Mouse (Mus musculus) heart, embryonic 10.5 days (tissue): ENCODE data around the gene Gm4216. TPM values are rescaled to one million over a fixed set of nuclear protein-coding genes. Genes with fewer than 3 reads are reported as not detected.
"Not testable (repeated sequence)": the region's sequence is repeated elsewhere in the genome, so short reads cannot be mapped to it uniquely, and the experiment has no call there.

Experiments used
- DNase-seq: peaks from one replicate; pipeline ENCODE4 v3.0.0-alpha.2; 2017; ENCODE audit warnings: low spot score
- H3K27ac ChIP-seq: fragments of 300-500 bp; sonication (generic); 2 replicates; pipeline ENCODE4 v1.5.1; 2016; ENCODE audit warnings: mild to moderate bottlenecking
- H3K27me3 ChIP-seq: fragments of 300-500 bp; sonication (generic); 2 replicates; pipeline ENCODE4 v1.6.1; 2016; ENCODE audit warnings: mild to moderate bottlenecking; ENCODE audit not compliant: poor library complexity, insufficient read depth, severe bottlenecking
- H3K36me3 ChIP-seq: fragments of 300-500 bp; sonication (generic); 2 replicates; pipeline ENCODE4 v1.6.1; 2016; ENCODE audit warnings: mild to moderate bottlenecking, moderate library complexity
- H3K4me1 ChIP-seq: fragments of 300-500 bp; sonication (generic); 2 replicates; pipeline ENCODE4 v1.6.1; 2016; ENCODE audit warnings: mild to moderate bottlenecking
- H3K4me3 ChIP-seq: fragments of 300-500 bp; sonication (generic); 2 replicates; pipeline ENCODE4 v1.5.1; 2016; ENCODE audit warnings: mild to moderate bottlenecking, moderate library complexity
- H3K9me3 ChIP-seq: fragments of 300-500 bp; sonication (generic); 2 replicates; pipeline ENCODE4 v1.6.1; 2016; ENCODE audit warnings: mild to moderate bottlenecking, moderate library complexity
- WGBS: fragments of 180-500 bp; shearing (Covaris S2); methylation state at CpG from one replicate; pipeline ENCODE4 v1.1.7; 2016; 5-methylcytosine and 5-hydroxymethylcytosine counted together
- polyA plus RNA-seq: library from polyadenylated mRNA; unstranded; fragments of >200 nt; fragmentation: Nextera tagmentation; extraction: Ambion mirVana; gene quantifications from 2 replicates; pipeline ENCODE4 v1.2.1, GENCODE M21; 2016

Gene Gm4216
- not detected in 2 replicates for polyA plus RNA-seq

DNA sequence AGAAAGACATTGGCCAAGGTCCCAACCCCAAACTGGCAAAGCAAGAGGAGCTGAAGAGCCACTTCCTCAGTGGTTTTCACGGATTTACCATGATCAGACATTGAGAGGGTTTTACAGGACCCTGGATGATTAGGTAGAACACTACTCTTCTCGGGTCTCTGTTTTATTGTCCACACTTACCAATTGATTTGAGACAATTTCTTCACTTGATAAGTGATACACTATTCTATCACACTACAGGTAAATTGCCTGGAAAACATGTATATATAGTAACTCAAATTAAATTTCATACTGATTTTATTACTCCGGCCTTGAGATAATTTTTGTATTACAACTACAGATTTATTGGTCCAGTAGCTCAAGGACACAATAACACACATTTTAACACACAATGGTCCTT, at the start of gene Gm4216:
Gm4216 (minus strand) TSS at position 101 of the 400 bp plus-strand sequence.
- H3K36me3 ChIP-seq, H3K9me3 ChIP-seq, H3K27ac ChIP-seq, H3K4me1 ChIP-seq, H3K27me3 ChIP-seq, DNase-seq, H3K4me3 ChIP-seq: not testable (repeated sequence)
- no CpG with 5 or more reads among the region's 3 CpGs for WGBS

DNA sequence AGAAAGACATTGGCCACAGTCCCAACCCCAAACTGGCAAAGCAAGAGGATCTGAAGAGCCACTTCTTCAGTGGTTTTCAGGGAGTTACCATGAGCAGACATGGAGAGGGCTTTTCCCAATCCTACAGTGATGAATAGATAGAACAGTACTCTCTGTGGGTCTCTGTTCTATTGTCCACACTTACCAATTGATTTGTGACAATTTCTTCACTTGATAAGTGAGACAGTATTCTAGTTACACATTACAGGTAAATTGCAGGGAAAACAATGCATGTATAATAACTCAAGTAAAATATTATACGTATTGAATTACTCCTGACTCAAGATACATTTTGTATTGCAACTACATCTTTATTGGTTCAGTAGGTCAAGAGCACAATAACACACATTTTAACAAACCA, 47.6 kb upstream of the Gm4216 start, which contains the start of gene Gm8720:
Gm8720 (minus strand) TSS at position 101 of the 400 bp plus-strand sequence.
- WGBS, result no CpG with 5 or more reads among the region's 1 CpGs
- not testable (repeated sequence) for H3K9me3 ChIP-seq, DNase-seq

DNA sequence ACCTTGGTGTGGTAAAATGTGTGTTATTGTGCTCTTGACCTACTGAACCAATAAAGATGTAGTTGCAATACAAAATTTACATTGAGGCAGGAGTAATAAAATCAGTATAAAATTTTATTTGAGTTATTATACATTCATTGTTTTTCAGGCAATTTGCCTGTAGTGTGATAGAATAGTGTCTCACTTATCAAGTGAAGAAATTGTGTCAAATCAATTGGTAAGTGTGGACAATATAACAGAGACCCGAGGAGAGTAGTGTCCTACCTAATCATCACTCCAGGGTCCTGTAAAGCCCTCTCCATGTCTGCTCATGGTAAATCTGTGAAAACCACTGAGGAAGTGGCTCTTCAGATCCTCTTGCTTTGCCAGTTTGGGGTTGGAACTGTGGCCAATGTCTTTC, 35.5 kb upstream of the Gm4216 start, which contains the start of gene Vmn1r163:
Vmn1r163 (plus strand) TSS at position 301 of the 400 bp plus-strand sequence.
- H3K27ac ChIP-seq, H3K9me3 ChIP-seq, H3K27me3 ChIP-seq, DNase-seq, H3K36me3 ChIP-seq, H3K4me1 ChIP-seq, H3K4me3 ChIP-seq: not testable (repeated sequence)
- WGBS, result no CpG with 5 or more reads among the region's 1 CpGs

More for the DNA sequence above, 47.6 kb upstream of the Gm4216 start, which contains the start of gene Gm8720:
- not testable (repeated sequence) for H3K36me3 ChIP-seq, H3K4me1 ChIP-seq, H3K27me3 ChIP-seq, H3K4me3 ChIP-seq, H3K27ac ChIP-seq

DNA sequence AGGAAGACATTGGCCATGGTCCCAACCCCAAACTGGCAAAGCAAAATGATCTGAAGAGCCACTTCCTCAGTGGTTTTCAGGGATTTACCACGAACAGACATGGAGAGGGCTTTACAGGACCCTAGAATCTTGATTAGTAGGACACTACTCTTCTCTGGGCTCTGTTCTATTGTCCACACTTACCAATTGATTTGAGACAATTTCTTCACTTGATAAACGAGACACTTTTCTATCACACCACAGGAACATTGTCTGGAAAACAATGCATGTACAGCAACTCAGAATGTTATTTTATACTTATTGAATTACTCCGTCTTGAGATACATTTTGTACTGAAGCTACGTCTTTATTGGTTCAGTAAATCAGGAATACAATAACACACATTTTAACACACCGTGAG, 35.1 kb downstream of the Gm4216 start, which contains the start of gene Gm4214:
Gm4214 (minus strand) TSS at position 101 of the 400 bp plus-strand sequence.
- not testable (repeated sequence) for H3K36me3 ChIP-seq, H3K27ac ChIP-seq, H3K4me1 ChIP-seq, DNase-seq, H3K4me3 ChIP-seq, H3K9me3 ChIP-seq, H3K27me3 ChIP-seq
- no CpG with 5 or more reads among the region's 5 CpGs for WGBS

Other genes starting within 250 kb of the Gm4216 start
- not detected in 2 replicates for gene Vmn1r158, start 229.1 kb downstream of the Gm4216 start, polyA plus RNA-seq
- not detected in 2 replicates for gene Vmn1r159, start 176.3 kb downstream of the Gm4216 start, polyA plus RNA-seq
- gene Vmn1r160, start 148.7 kb downstream of the Gm4216 start, polyA plus RNA-seq, result not detected in 2 replicates
- not detected in 2 replicates for gene Gm4214, start 35.2 kb downstream of the Gm4216 start, polyA plus RNA-seq
- gene Vmn1r163, start 35.6 kb upstream of the Gm4216 start, polyA plus RNA-seq, result not detected in 2 replicates
- gene Gm8720, start 47.5 kb upstream of the Gm4216 start, polyA plus RNA-seq, result not detected in 2 replicates
- not detected in 2 replicates for gene Gm10662, start 124.6 kb upstream of the Gm4216 start, polyA plus RNA-seq
- gene Vmn1r165, start 197.4 kb upstream of the Gm4216 start, polyA plus RNA-seq, result not detected in 2 replicates
- gene Vmn1r166, start 231.8 kb upstream of the Gm4216 start, polyA plus RNA-seq, result not detected in 2 replicates